In the genomic region with DNA sequence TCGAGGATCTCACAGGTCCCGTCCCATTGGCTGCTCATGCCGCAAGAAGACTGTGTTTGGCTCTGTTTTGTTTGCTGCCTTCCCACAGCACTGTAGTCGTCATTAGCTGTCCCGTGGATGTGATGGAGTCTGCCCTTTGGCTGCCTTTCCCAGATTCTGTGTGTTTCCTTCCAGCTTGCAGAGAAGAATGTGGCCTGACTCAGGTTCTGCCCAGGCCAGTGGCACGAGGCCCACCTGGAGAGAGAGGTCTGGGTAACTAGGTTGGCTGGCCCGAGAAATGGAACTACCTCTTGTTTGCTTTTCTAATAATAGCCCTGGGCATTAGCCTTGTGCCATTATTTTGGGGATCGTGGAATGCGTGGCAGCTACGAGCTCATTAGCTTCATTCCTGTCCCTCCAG, we compare ENCODE assay signal across 8 mouse cellular contexts. TPM values are rescaled to one million over a fixed set of nuclear protein-coding genes. Genes with fewer than 3 reads are reported as not detected.
DNase-seq lines count a peak whose midpoint lies in the region; ATAC-seq lines count a peak whose summit lies in the region.

No protein-coding gene starts in this region.

- no peak overlapping the region for H3K9ac ChIP-seq in lung, embryonic 15.5 days

- WGBS in lung, embryonic 15.5 days: 50% methylated on average over 10 of the region's 10 CpGs

- no peaks in the 10 kb centered on the region for H3K9me3 ChIP-seq in lung, embryonic 15.5 days

- peaks cover 8% of the 10 kb centered on the region for H3K36me3 ChIP-seq in lung, embryonic 15.5 days

- no peak overlapping the region for H3K4me2 ChIP-seq in lung, embryonic 15.5 days

- no peak for DNase-seq in cerebellum, postnatal 10 days
- peak; percentile 63 for DNase-seq in cerebellum, adult 18-20 months
- peak; percentile 79 to 80 for DNase-seq in heart, adult 9 months (ENCODE audit: low spot score in 2 of 2)
- no peak for DNase-seq in frontal cortex, postnatal 10 days (ENCODE audit: low spot score in 2 of 2)
- DNase-seq in left cerebral cortex, postnatal 25 days (ENCODE audit: low spot score in 2 of 2): no peak
- no peak for DNase-seq in MN1 (ENCODE audit: low spot score)

- H3K4me3 ChIP-seq in lung, embryonic 15.5 days: no peak overlapping the region

- H3K4me1 ChIP-seq in lung, embryonic 15.5 days: peaks cover 52% of the 10 kb centered on the region

- no peaks in the 10 kb centered on the region for H3K27me3 ChIP-seq in lung, embryonic 15.5 days

- H3K27ac ChIP-seq in lung, embryonic 15.5 days: 0 out of 2 replicates have a peak overlapping the region, but pooled peaks have one; percentile 24

- intact Hi-C loops in left cerebral cortex, postnatal 25 days (cut with DNase I): no loop called here

- ATAC-seq in cerebellum, adult (ENCODE audit: insufficient number of reproducible peaks, low FRiP score, low TSS enrichment): 0 out of 2 replicates have a peak, but pooled peaks have one; percentile 12
- ATAC-seq in lung, embryonic 15.5 days (ENCODE audit: borderline replicate concordance, extremely low read depth, low FRiP score, low TSS enrichment): no peak

RNA-seq across cellular contexts. Expression of gene Foxj2, which starts 4.4 kb away (rescaled TPM):
- 5.1 and 5.8 TPM in 2 replicates for polyA plus RNA-seq in lung, embryonic 15.5 days (2015; fragmentation: Nextera tagmentation; extraction: Ambion mirVana)
- total RNA-seq in left cerebral cortex, postnatal 25 days (2021): 10 to 100 TPM; 27.1 to 28.6 TPM

RNA-seq across cellular contexts. Expression of gene Slc2a3, which starts 22.6 kb away (rescaled TPM):
- polyA plus RNA-seq in lung, embryonic 15.5 days (2015; fragmentation: Nextera tagmentation; extraction: Ambion mirVana): 7.4 and 8.1 TPM in 2 replicates
- 100 to 1,000 TPM; 142 to 156 TPM for total RNA-seq in left cerebral cortex, postnatal 25 days (2021)

RNA-seq across cellular contexts. Expression of gene C3ar1, which starts 31.9 kb away (rescaled TPM):
- polyA plus RNA-seq in lung, embryonic 15.5 days (2015; fragmentation: Nextera tagmentation; extraction: Ambion mirVana): 3.3 and 3.4 TPM in 2 replicates
- under 1 TPM; 0.60 to 0.66 TPM for total RNA-seq in left cerebral cortex, postnatal 25 days (2021)

RNA-seq across cellular contexts. Expression of gene Necap1, which starts 50.2 kb away (rescaled TPM):
- 46.0 and 48.1 TPM in 2 replicates for polyA plus RNA-seq in lung, embryonic 15.5 days (2015; fragmentation: Nextera tagmentation; extraction: Ambion mirVana)
- 100 to 1,000 TPM; 188 to 202 TPM for total RNA-seq in left cerebral cortex, postnatal 25 days (2021)

Comparison
In these comparisons a context has a peak if more than half of its experiments do, and no peak if none do; other contexts are left out.
1. DNase-seq: peak in cerebellum, adult 18-20 months (2 of 2) and heart, adult 9 months (2 of 2); none in cerebellum, postnatal 10 days (0 of 2), frontal cortex, postnatal 10 days (0 of 2), left cerebral cortex, postnatal 25 days (0 of 2) and MN1 (single experiment).